Mouse (Mus musculus) megakaryocyte, embryonic 14.5 days (primary cell): Measurements from ENCODE around the gene Atg2b.

Source experiments
- FLI1 ChIP-seq: IDR thresholded peaks from 2 replicates; pipeline ENCODE4 v1.6.1; 2012; ENCODE audit warnings: low read length, inconsistent platforms, mixed read lengths
- GATA1 ChIP-seq: IDR thresholded peaks from 3 replicates; pipeline ENCODE4 v1.6.1; 2012; ENCODE audit warnings: mixed read lengths, low read length, inconsistent platforms, borderline replicate concordance

DNA sequence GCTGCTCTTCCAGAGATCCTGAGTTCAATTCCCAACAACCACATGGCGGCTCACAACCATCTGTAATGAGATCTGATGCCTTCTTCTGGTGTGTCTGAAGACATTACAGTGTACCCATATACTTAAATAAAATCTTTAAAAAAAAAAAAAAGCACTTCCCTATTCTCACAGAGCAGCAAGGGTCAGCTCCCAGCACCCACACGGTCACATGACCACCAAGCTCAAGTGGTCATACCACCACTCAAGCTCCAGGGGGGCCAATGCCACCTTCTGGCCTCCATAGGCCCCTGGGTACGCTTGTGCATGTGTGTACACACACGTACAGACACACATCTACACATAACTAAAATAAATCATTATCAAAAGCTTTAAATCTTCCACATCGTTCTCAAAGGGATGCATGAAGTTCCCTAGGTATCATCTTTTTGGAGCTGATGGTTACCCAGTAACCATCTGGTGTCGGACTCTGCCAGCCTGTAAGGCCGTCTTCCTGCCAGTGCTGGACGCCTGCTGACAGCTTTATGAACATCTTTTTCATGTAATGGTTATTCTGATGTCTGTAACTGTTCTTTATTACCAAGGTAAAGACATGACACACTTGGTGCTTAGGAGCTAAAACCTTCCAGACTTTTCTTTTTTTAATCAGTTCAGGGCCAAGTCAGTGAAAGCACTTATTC lies 12.2 kb upstream of the Atg2b start:
- TF ChIP-seq GATA1 (no peak), FLI1 (no peak)
